Mouse (Mus musculus) spleen, adult 2 months (tissue): ENCODE measurements around the gene Ndufa3.

Experiments
- CTCF ChIP-seq: fragments of 200-500 bp; IDR thresholded peaks from 2 replicates; pipeline ENCODE4 v1.5.1; 2011; ENCODE audit warnings: mild to moderate bottlenecking, inconsistent platforms; ENCODE audit not compliant: insufficient read depth, insufficient read length, insufficient replicate concordance; ENCODE audit errors: extremely low read depth
- POLR2A ChIP-seq: fragments of 200-500 bp; IDR thresholded peaks from 2 replicates; pipeline ENCODE4 v1.6.1; 2011; ENCODE audit warnings: low read depth, low read length, inconsistent platforms

DNA sequence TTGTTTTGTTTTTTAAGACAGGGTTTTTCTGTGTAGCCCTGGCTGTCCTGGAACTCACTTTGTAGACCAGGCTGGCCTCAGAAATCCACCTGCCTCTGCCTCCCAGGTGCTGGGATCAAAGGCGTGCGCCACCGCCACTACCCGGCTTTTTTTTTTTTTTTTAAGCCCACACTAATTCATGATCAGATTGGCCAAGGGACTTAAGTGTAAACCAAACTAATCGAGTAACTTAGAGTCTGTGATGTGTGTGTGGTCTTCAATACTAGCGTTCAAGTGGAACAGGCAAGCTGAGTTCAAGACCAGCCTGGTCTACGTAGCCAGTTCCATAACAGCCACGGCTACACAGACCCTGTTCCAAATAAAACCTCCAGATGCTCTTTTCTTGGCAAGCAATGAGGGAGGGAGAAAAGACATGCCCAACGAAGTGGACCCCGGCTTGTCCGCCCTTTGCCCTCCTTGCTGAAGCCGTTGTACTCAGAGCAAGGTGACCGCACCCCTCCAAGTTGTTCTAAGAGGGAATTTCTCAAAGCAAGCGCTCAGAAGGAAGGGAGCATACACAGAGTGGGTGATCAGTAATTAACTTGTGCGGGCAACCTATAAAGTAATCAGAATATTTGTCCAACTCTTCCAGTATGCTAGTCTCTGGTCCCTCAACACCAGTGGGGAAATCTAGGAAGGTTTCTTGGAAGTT is 47.5 kb downstream of the Ndufa3 start:
- no peak for TF ChIP-seq CTCF
- no peak for TF ChIP-seq POLR2A
